Mouse (Mus musculus): ENCODE results near the gene Clcnkb. TPM values are rescaled to one million over a fixed set of nuclear protein-coding genes. Genes with fewer than 3 reads are reported as not detected.
A peak's percentile ranks its signal among the peaks of the same experiment; 100 is the strongest.

The Clcnkb gene
- total and polyA plus RNA-seq, 2 experiments from 2014 or later: 0.65 to 0.87 TPM

DNA sequence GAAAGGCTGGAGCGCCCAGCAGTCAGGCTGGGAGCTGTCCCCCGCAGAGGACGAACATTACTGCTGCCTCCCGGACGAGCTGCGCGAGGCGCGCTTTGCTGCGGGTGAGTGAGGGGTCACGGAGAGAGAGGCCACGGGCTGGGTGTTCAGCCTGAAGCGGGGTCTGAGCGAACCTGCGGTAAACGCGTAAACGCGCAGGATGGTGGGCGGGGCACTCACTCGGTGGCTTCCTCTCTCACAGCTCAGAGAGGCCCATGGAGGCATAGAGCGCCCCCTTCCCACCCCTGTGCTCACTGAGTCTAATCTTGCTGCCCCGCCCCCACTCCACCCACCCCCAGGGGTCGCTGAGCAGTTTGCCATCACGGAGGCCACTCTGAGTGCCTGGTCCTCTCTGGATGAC lies 33.4 kb downstream of the Clcnkb start:
- ATAC-seq (ENCODE audit: insufficient read depth, low read depth) (no peak), DNase-seq (ENCODE audit: low spot score) (no peak)
- H3K27me3 ChIP-seq (ENCODE audit: control insufficient read depth, insufficient read depth, low read length): peaks cover 49% of the 10 kb centered on the region

DNA sequence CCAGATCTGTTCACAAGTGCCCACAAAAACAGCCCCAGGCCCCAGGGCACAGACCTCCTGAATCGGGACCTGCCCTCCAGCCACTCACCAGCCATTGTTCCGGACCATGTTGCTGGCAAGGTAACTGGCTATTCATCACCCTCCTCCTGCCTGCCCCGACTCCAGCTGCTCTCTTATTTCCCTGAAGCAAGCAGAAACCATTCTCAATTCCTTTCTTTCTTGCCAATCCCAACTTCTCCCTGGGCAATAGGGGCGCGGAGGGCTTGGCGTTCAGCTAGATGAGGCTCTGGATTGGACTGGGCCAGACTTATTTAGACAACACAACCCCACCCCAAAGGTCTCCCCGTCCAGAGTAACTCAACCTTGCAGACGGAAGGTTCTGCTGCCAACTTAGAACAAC lies 36.1 kb downstream of the Clcnkb start:
- 64% methylated on average over 8 of the region's 8 CpGs for WGBS
- ATAC-seq (ENCODE audit: insufficient read depth, low read depth) (no peak), DNase-seq (ENCODE audit: low spot score) (no peak)
- Histone ChIP-seq H3K4me3 (ENCODE audit: low read depth, low read length) (no peak overlapping the region), H3K27ac (ENCODE audit: low read depth) (no peak overlapping the region), H3K36me3 (replicated peaks; ENCODE audit: control insufficient read depth, insufficient read depth, low read length) (no peaks in the 10 kb centered on the region), H3K4me2 (ENCODE audit: low read depth, low read length) (no peak overlapping the region), H3K9me3 (replicated peaks; ENCODE audit: control insufficient read depth, low read length) (no peaks in the 10 kb centered on the region), H3K9ac (replicated peaks; ENCODE audit: low read depth, low read length) (no peak overlapping the region), H3K4me1 (ENCODE audit: control insufficient read depth, insufficient read depth) (peaks cover 5% of the 10 kb centered on the region; the same call in 1 of the 2 replicates), H3K27me3 (ENCODE audit: control insufficient read depth, insufficient read depth, low read length) (peaks cover 46% of the 10 kb centered on the region)
- TF ChIP-seq CTCF (IDR thresholded peaks at IDR 0.05; ENCODE audit: low read depth): no peak
- no peak for TF ChIP-seq EP300 (IDR thresholded peaks at IDR 0.05; ENCODE audit: low read depth)

More for the DNA sequence above, 33.4 kb downstream of the Clcnkb start:
- Histone ChIP-seq H3K9me3 (replicated peaks; ENCODE audit: control insufficient read depth, low read length) (no peaks in the 10 kb centered on the region), H3K36me3 (replicated peaks; ENCODE audit: control insufficient read depth, insufficient read depth, low read length) (no peaks in the 10 kb centered on the region), H3K4me1 (ENCODE audit: control insufficient read depth, insufficient read depth) (peaks cover 5% of the 10 kb centered on the region; the same call in 1 of the 2 replicates), H3K4me3 (ENCODE audit: low read depth, low read length) (peak overlapping the region; percentile 24), H3K9ac (replicated peaks; ENCODE audit: low read depth, low read length) (no peak overlapping the region), H3K4me2 (ENCODE audit: low read depth, low read length) (peak overlapping the region; percentile 53), H3K27ac (ENCODE audit: low read depth) (no peak overlapping the region)
- TF ChIP-seq CTCF (IDR thresholded peaks at IDR 0.05; ENCODE audit: low read depth) (no peak), EP300 (IDR thresholded peaks at IDR 0.05; ENCODE audit: low read depth) (no peak)
- WGBS: 1% methylated on average over 25 of the region's 25 CpGs

DNA sequence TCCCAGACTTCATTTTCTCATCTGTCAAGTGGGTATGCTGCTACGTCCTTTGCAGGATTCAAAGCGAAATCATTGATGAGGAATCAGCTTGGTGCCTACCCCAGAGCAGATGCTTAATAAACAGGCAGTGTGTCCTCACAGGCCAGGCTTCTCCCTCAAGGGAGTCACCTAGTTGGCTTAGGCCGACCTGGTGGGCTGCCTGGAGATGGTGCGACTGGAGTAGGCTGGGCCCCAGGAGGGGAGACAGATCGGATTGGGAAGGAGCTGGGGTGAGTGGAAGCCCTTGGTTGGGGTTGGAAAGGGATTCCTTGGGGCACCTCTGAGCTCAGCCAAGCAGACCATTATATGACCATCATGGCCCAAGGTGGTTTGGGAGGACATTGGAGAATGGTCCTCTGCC lies 43.4 kb downstream of the Clcnkb start:
- no peaks in the 10 kb centered on the region for H3K36me3 ChIP-seq (replicated peaks; ENCODE audit: control insufficient read depth, insufficient read depth, low read length)
- H3K4me1 ChIP-seq (ENCODE audit: control insufficient read depth, insufficient read depth): 0 out of 2 replicates have a peak, but pooled peaks cover 9% of the 10 kb centered on the region
- WGBS: 81% methylated on average over 5 of the region's 5 CpGs
- no peak overlapping the region for H3K4me2 ChIP-seq (ENCODE audit: low read depth, low read length)
- DNase-seq (ENCODE audit: low spot score) (no peak), ATAC-seq (ENCODE audit: insufficient read depth, low read depth) (no peak)
- peaks cover 18% of the 10 kb centered on the region for H3K27me3 ChIP-seq (ENCODE audit: control insufficient read depth, insufficient read depth, low read length)
- H3K9ac ChIP-seq (replicated peaks; ENCODE audit: low read depth, low read length): no peak overlapping the region
- no peak overlapping the region for H3K4me3 ChIP-seq (ENCODE audit: low read depth, low read length)
- H3K9me3 ChIP-seq (replicated peaks; ENCODE audit: control insufficient read depth, low read length): no peaks in the 10 kb centered on the region
- no peak overlapping the region for H3K27ac ChIP-seq (ENCODE audit: low read depth)
- no peak for TF ChIP-seq CTCF (IDR thresholded peaks at IDR 0.05; ENCODE audit: low read depth)
- TF ChIP-seq EP300 (IDR thresholded peaks at IDR 0.05; ENCODE audit: low read depth): no peak

DNA sequence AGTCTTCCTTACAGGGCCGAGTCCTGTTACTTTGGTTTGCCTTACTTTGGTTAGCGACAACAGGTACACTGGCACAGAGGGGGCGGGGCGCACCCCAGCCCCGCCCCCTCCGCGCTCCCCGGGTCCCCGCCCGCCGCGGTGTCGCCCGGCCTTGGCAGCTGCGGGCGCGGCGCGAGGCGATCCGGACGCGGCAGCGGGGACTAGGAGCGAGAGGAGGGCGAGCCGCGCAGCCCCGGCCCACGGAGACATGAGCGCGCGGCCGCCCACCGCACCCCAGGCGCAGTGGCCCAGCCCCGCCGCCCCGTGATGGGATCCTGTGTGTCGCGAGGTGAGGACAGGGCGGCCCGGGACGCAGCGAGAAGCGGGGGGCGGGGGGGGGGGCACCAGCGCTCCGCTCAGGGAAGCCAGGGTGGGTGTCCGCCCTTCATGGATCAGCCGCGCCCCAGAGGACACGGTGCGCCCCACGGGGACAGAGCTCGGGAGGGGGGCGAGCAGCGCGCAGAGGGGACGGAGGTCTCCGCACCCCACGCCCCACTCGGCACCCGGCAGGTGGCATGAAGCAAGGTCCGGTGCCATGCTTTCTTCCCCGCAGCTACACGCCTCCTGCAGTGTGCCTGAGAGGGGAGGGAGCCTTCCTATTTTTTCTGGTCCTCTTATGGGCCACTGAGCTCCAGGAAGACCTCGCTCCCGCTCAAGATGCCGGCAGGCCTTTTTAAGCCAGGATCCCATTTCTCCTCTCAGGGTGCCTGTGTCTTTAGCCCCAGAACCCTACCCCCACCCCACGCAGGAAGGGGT lies 47.6 kb downstream of the Clcnkb start, which contains the start of gene Fam131c:
Gene Fam131c (plus strand): TSS at position 224 of the 795 bp plus-strand sequence.
- H3K9me3 ChIP-seq (replicated peaks; ENCODE audit: control insufficient read depth, low read length): no peaks in the 10 kb centered on the region
- 3% methylated on average over 35 of the region's 71 CpGs for WGBS
- H3K27ac ChIP-seq (ENCODE audit: low read depth): no peak within 1 kb of the TSS
- ATAC-seq (ENCODE audit: insufficient read depth, low read depth) (peak; percentile 35; the same call in 1 of the 2 replicates), DNase-seq (ENCODE audit: low spot score) (no peak)
- H3K9ac ChIP-seq (replicated peaks; ENCODE audit: low read depth, low read length): peak within 1 kb of the TSS; percentile 59
- H3K4me2 ChIP-seq (ENCODE audit: low read depth, low read length): peak within 1 kb of the TSS; percentile 99
- peak within 1 kb of the TSS; percentile 58 for H3K4me3 ChIP-seq (ENCODE audit: low read depth, low read length)
- no peaks in the 10 kb centered on the region for H3K36me3 ChIP-seq (replicated peaks; ENCODE audit: control insufficient read depth, insufficient read depth, low read length)
- H3K27me3 ChIP-seq (ENCODE audit: control insufficient read depth, insufficient read depth, low read length): peaks cover 49% of the 10 kb centered on the region
- no peak for TF ChIP-seq CTCF (IDR thresholded peaks at IDR 0.05; ENCODE audit: low read depth)
- TF ChIP-seq EP300 (IDR thresholded peaks at IDR 0.05; ENCODE audit: low read depth): no peak
- H3K4me1 ChIP-seq (ENCODE audit: control insufficient read depth, insufficient read depth): 0 out of 2 replicates have a peak, but pooled peaks cover 9% of the 10 kb centered on the region

DNA sequence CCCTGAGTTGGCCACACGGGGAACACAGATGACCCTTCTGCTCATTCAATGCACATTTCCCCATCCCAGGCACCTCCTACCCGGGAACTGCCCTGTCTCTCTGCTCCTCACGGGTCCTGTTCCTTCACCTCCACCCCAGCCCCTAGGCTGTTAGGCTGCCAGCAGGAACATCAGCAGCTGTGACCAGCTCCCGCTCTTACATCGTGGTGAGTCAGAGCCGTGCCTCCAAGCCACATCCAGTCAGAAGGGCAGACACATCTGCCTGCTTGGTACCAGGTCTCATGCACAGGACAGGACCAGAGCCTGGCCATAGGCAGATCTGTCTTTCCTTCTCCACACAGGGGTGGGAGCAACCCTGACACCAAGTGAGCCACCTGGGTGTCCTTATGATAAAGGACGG lies 49.9 kb downstream of the Clcnkb start:
- DNase-seq (ENCODE audit: low spot score) (no peak), ATAC-seq (ENCODE audit: insufficient read depth, low read depth) (no peak)
- Histone ChIP-seq H3K9me3 (replicated peaks; ENCODE audit: control insufficient read depth, low read length) (no peaks in the 10 kb centered on the region), H3K4me1 (ENCODE audit: control insufficient read depth, insufficient read depth) (0 out of 2 replicates have a peak, but pooled peaks cover 9% of the 10 kb centered on the region), H3K4me3 (ENCODE audit: low read depth, low read length) (no peak overlapping the region), H3K9ac (replicated peaks; ENCODE audit: low read depth, low read length) (no peak overlapping the region), H3K36me3 (replicated peaks; ENCODE audit: control insufficient read depth, insufficient read depth, low read length) (no peaks in the 10 kb centered on the region), H3K4me2 (ENCODE audit: low read depth, low read length) (no peak overlapping the region), H3K27me3 (ENCODE audit: control insufficient read depth, insufficient read depth, low read length) (peaks cover 49% of the 10 kb centered on the region), H3K27ac (ENCODE audit: low read depth) (no peak overlapping the region)
- TF ChIP-seq CTCF (IDR thresholded peaks at IDR 0.05; ENCODE audit: low read depth) (no peak), EP300 (IDR thresholded peaks at IDR 0.05; ENCODE audit: low read depth) (no peak)
- WGBS: 55% methylated on average over 7 of the region's 7 CpGs

Measured in heart, postnatal 0 days (tissue).